Mouse (Mus musculus) gastrocnemius, postnatal 4 days (tissue): ENCODE results near the gene Zfp93. TPM values are rescaled to one million over a fixed set of nuclear protein-coding genes. Genes with fewer than 3 reads are reported as not detected.
"Not testable (repeated sequence)": the region's sequence is repeated elsewhere in the genome, so short reads cannot be mapped to it uniquely, and the experiment has no call there.

Experiments
- DNase-seq, 2 experiments: peaks; one replicate each; pipeline ENCODE4 v3.0.0; 2021 to 2022; ENCODE audit warnings: low spot score in 2 of 2, mixed read lengths in 2 of 2
- long read RNA-seq, 2 experiments: library from polyadenylated mRNA; stranded (forward); transcript quantifications; one replicate each; pipeline ENCODE4 v2.0.0; 2021
- total RNA-seq, 2 experiments: library from RNA; stranded (reverse); gene quantifications; 2 replicates each; pipeline ENCODE4 v1.2.3; 2021

Gene Zfp93
- total RNA-seq = 1 to 10 TPM; 3.9 to 5.5 TPM
- long read RNA-seq, experiment 1, partial matches to known transcripts = 0 of 5 reads
- long read RNA-seq, experiment 1, other reads (novel, unspliced or antisense) = 2 of 5 reads
- long read RNA-seq, experiment 2, partial matches to known transcripts = 0 of 4 reads
- long read RNA-seq, experiment 2, other reads (novel, unspliced or antisense) = 0 of 4 reads

GRCm38 (mm10) chr7:24270288-24270672 is at the start of gene Zfp93:
Gene Zfp93 (plus strand): TSS chr7:24270420.
- DNase-seq = peak; percentile 28 to 69

- DNase-seq = peak in 1 of 2 experiments; percentile 38
Observed at GRCm38 (mm10) chr7:24237040-24237791, 33.0 kb upstream of the Zfp93 start, which contains the start of gene Zfp109. Gene Zfp109 (minus strand): TSS chr7:24237560.

GRCm38 (mm10) chr7:24253779-24254615 is 16.2 kb upstream of the Zfp93 start:
- no peak for DNase-seq

DNA sequence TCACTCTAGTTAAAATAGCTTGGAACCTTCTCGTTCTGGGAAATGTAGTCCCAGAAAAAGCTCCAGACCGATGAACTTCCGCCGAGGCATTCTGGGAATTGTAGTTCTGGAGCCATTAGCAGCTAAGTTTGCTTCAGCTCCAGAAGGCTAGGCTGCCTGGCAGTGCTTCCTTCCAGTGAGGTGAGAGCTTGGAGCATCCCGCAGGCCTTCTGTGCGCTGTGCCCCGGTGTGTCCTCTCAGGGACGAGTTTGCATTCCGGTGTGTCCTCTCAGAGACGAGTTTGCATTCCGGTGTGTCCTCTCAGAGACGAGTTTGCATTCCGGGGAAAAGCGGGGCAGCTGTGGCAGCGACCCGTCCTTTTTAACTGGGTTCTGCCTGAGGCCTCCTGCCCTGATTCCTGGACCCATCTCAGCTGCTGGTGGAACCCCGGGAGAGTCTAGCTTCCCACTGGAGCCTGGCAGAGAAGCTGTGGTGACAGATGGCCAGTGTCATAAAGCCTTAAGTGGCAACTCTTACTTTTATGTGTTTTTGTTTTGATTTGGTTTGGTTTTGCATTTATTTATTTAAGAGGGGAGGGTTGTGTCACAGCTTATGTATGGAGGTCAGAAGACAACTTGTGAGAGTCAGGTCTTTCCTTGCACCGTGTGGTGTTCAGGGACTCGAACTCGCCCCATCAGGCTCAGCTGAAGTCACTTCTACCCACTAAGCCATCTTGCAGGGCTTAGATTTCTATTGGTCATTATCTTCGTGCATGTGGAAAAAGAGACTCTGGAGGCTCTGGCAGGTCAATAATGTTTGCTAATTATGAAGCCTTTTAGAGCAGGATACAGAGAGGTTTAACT is 15.4 kb upstream of the Zfp93 start, which contains the start of gene Zfp108:
Gene Zfp108, plus strand, starts transcription at position 162 of the 842 bp plus-strand sequence.
- DNase-seq = peak; percentile 36 to 79

DNA sequence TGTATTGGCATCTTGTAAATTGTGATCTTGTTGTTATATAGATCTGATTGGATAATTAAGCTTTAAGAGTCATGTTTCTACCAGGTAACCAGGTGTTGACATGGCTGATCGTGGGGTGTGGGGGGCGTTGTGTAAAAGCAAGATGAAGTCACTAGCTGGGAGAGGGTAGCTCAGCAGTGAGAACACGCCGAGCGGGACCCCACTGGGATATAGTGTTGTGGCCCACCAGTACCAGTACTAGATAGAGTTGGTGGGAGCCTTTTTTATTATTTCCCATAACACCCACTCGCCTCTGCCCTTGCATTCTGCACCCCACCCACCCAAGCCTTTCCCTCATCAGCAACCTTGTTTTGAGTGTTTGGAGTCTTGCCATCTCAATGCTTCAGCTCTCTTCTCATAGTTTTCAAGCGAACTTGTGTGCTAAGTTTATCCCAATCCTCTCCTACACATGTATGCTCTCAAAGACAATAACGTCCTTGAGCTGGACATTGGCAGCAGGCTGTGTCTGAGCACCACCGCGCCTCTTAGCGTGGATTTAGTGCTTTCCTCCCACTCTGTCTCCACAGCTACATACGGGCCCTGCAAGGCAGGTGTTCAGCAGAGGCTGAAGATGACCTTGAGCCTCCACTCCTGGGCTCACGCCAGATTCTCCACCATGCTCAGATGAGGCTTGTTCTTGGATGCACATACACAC is 10.8 kb upstream of the Zfp93 start:
- no peak for DNase-seq

DNA sequence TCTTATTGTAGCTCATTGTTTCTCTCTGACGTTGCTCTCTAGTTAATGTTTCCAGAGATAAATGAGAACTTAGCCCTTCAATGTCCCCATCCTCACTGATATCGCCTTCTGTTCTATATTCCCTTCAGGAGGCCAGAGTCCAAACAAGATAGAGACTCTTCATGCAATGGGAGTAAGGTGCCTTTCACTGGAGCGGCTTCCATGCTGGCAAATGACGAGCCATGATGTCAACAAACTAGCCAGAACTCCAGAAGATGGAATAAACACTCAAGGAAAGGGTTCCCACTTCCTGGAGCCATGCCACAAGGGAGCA is 10.3 kb upstream of the Zfp93 start:
- DNase-seq = no peak

- no peak for DNase-seq
Observed at GRCm38 (mm10) chr7:24268176-24269155, 1.8 kb upstream of the Zfp93 start.

- DNase-seq = no peak
Observed at GRCm38 (mm10) chr7:24269256-24269655, 964 bp upstream of the Zfp93 start.

DNA sequence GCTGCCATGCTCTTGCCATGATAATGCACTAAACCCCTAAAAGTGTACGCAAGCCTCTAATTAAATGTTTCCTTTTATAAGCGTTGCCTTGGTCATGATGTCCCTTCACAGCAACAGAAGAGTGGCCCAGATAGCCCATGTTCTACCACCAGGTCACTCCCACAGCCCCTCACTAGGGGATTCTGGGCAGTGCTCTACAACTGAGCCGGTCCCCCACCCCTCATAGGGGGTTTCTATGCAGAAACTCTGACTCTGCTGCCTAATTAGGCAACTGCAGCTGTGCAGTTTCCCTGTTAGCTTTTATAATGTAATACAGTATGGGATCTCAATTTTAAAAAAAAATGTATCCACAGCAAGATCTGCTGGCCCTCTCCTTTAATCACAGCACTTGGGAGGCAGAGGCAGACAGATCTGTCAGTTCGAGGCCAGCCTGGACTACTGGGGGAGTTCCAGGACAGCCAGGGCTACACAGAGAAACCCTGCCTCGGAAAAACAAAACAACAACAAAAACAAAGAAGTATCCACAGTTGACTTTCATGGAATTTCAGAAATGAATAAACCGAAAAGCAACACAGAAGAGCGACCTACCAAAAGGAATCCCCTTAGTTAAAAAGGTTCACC is 443 bp upstream of the Zfp93 start:
- DNase-seq = no peak

GRCm38 (mm10) chr7:24271191-24271590 is 971 bp downstream of the Zfp93 start:
- no peak for DNase-seq

- DNase-seq = no peak
Observed at GRCm38 (mm10) chr7:24274456-24274855, 4.2 kb downstream of the Zfp93 start.

- DNase-seq = not testable (repeated sequence)
Observed at GRCm38 (mm10) chr7:24278771-24279170, 8.6 kb downstream of the Zfp93 start.

DNA sequence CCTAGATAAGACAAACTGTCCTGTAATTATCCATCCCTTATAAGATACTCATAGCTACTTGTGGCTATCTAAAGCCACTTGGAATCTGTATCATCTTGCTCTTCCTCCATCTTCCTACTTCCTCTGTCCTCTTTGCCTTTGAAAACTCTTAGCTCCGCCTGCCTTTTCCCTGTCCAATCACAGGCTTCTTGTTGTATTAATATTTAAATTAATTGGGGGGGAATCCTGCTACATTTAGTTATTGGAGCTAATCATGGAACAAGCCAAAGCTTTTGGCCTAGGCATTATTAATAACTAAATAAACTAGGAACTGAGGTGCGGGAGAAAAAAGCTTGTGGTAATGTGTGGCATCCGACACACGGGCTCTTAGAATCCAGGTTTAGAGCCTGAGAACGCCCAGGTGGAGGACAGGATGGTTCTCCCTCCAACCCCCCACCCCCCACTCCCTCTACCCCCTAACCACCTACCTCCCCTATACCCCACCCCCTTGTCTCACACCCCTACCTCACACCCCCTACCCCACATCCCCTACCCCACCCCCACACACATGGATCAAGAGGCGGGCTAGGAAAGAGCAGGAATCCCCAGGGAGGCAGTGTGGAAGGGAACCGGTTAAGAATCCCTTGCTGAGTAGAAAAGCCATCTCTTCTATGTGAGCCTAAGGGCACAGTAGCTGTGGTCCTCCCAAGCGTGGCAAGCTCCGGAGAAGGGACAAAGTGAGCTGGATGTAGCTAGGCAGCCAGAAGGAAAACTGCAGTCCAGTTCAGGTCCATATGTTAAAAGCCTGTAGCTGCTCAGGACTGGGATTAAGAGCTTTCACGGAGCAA is 10.0 kb downstream of the Zfp93 start:
- peak in 1 of 2 experiments; percentile 4 for DNase-seq

- DNase-seq = peak in 1 of 2 experiments; percentile 8
Observed at GRCm38 (mm10) chr7:24280858-24281145, 10.6 kb downstream of the Zfp93 start.

DNA sequence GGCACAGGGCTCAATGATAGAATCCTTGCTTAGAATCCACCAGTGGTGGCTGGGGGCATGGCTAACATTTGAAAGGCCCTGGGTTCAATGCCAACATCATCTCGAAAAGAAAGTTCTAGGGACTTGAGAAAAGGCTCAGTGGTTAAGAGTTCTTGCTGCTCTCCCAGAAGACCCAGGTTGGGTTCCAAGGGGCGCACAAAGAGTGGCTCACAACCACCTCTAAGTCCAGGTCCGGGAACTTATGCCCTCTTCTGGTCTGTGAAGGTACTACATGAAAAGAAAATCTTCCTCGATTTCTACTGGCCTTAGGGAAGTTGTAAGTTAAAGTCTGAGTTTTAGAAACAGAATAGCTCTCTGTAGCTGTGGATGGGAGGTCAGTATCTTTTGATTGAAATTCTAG is 15.9 kb downstream of the Zfp93 start:
- DNase-seq = no peak

DNA sequence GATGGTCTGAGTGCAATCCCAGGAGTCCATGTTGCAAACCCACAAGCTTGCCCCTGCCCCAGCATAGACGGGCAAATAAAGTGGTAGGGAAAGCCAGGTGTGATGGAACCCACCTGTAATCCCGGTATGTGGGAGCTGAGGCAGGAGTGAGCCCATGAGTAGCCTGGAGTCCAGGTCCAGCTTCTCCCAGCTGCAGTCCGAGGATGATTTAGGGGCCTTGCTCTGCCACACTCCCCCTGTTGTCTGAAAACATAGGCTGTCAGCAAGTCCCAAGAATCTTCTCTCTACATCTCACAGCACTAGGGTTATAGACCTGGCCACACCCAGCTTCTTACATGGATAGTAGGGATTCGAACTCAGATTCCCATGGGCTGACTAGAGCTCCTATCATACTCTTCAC is 16.7 kb downstream of the Zfp93 start:
- no peak for DNase-seq

DNA sequence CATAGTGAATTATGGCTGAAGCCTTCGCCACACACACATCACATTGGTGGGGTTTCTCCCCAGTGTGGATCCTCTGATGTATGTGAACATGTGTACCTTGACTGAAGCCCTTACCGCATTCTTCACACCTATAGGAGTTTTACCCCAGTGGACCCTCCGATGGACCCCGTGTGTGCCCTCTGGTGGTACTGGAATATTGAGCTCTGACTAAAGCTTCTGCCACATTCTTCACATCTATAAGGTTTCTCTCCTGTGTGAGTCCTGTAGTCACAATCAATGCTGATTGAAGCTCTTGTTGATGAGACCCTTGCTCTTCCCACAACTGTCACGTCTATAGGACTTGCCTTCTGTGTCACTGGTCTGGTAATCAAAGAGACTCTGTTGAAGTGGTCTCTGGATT is 17.4 kb downstream of the Zfp93 start:
- peak in 1 of 2 experiments; percentile 10 for DNase-seq

DNA sequence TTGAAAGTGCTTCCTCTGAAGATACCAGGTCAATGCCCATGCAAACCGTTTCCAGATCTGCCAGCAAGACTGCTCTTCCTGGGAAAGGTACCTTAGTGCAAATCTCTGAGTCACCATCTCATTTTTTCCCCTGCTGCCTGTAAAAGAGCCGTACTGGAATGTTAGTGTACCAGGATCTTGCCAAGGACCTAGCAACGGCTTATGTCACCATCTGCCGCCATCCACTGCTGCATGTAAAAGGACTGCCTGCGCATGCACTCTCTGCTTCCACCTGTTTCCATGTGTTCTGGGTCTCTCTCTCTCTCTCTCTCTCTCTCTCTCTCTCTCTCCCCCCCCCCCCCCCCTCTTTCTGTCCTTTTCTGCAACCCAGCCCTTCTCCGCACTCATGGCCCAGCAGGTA is 18.3 kb downstream of the Zfp93 start:
- no peak for DNase-seq
